Mouse (Mus musculus) lung, embryonic 16.5 days (tissue): ENCODE results near the gene Slc7a7. TPM values are rescaled to one million over a fixed set of nuclear protein-coding genes. Genes with fewer than 3 reads are reported as not detected.

Experiments used
- ATAC-seq: fragments of 200-750 bp; cut with Nextera tagmentation; 2 replicates; pipeline ENCODE4 v1.8.0; 2017; ENCODE audit warnings: low read depth, mild to moderate bottlenecking, moderate library complexity
- H3K27ac ChIP-seq: fragments of 300-500 bp; sonication (generic); 2 replicates; pipeline ENCODE4 v1.5.1; 2014; ENCODE audit warnings: mild to moderate bottlenecking, control low read depth, low read length
- H3K27me3 ChIP-seq: fragments of 300-500 bp; sonication (generic); 2 replicates; pipeline ENCODE4 v1.6.1; 2014; ENCODE audit warnings: low read depth, low read length, mixed read lengths; ENCODE audit not compliant: control insufficient read depth, insufficient read depth
- H3K36me3 ChIP-seq: fragments of 300-500 bp; sonication (generic); 2 replicates; pipeline ENCODE4 v1.6.1; 2014; ENCODE audit warnings: low read length; ENCODE audit not compliant: control insufficient read depth, insufficient read depth
- H3K4me1 ChIP-seq: fragments of 300-500 bp; sonication (generic); replicated peaks from 2 replicates; pipeline ENCODE4 v1.6.1; 2014; ENCODE audit warnings: low read length, mixed read lengths; ENCODE audit not compliant: control insufficient read depth, insufficient read depth
- H3K4me2 ChIP-seq: fragments of 300-500 bp; sonication (generic); 2 replicates; pipeline ENCODE4 v1.6.1; 2014; ENCODE audit warnings: low read depth, low read length, control low read depth
- H3K4me3 ChIP-seq: fragments of 300-500 bp; sonication (generic); 2 replicates; pipeline ENCODE4 v1.5.1; 2014; ENCODE audit warnings: mild to moderate bottlenecking, low read length, control low read depth
- H3K9ac ChIP-seq: fragments of 300-500 bp; sonication (generic); 2 replicates; pipeline ENCODE4 v1.6.1; 2014; ENCODE audit warnings: low read length, control low read depth
- H3K9me3 ChIP-seq: fragments of 300-500 bp; sonication (generic); 2 replicates; pipeline ENCODE4 v1.6.1; 2016; ENCODE audit warnings: low read length; ENCODE audit not compliant: control insufficient read depth
- WGBS: fragments of 180-500 bp; shearing (Covaris S2); extraction: QIAGEN DNeasy Blood & Tissue Kit; methylation state at CpG from one replicate; pipeline ENCODE4 v1.1.7; 2014; 5-methylcytosine and 5-hydroxymethylcytosine counted together
- polyA plus RNA-seq: library from polyadenylated mRNA; unstranded; fragments of >200 nt; fragmentation: Nextera tagmentation; extraction: Ambion mirVana; gene quantifications from 2 replicates; pipeline ENCODE4 v1.2.1, GENCODE M21; 2015

Gene Slc7a7
- polyA plus RNA-seq, 1 experiment from 2014 or later, result 14.2 TPM

DNA sequence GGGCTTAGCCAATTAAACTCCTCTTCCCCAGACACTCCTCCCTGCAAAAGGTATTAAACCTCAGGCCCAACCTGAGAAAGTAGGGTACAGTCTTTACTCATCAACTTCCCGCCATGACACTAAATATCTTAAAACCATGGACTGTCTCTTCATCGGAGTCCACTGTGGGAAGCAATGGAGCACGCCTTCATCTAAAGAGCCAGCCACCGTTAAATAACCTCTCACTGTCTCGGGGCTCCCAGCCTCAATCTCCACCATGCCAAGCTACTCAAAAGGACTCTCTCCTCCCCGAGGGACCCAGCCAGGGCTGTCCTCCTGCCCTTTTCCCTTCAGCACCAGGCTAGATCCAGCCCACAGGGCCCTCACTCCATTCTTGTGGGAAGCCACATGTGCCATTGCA lies 47.0 kb downstream of the Slc7a7 start:
- ATAC-seq, result no peak
- Histone ChIP-seq H3K36me3 (peaks cover 52% of the 10 kb centered on the region), H3K4me3 (no peak overlapping the region), H3K27me3 (no peaks in the 10 kb centered on the region), H3K9me3 (no peaks in the 10 kb centered on the region), H3K9ac (no peak overlapping the region), H3K27ac (no peak overlapping the region), H3K4me1 (no peaks in the 10 kb centered on the region), H3K4me2 (no peak overlapping the region)
- 97% methylated on average over 6 of the region's 6 CpGs for WGBS

DNA sequence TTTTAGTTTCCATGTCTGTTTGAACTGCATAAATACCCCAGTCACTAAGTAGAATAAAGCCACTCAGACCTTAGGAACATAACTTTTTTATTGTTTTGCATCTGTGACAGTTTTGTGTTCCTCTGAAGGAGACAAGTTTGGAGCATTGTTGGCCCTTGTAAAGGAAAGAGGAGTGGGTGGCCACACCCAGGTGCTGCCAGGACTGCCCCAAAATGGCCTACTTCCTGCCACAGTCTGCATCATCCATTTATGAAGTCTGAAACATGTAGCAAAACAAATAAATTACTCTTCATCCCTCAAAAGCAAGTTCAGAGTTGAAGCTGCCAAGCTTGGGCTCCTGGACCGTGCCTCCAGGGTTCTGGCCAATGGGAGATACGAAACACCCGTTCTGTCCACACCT lies 48.2 kb downstream of the Slc7a7 start:
- WGBS, result 100% methylated on average over 3 of the region's 3 CpGs
- no peak overlapping the region for H3K4me2 ChIP-seq
- no peak overlapping the region for H3K27ac ChIP-seq
- no peak overlapping the region for H3K9ac ChIP-seq
- no peaks in the 10 kb centered on the region for H3K4me1 ChIP-seq
- no peak overlapping the region for H3K4me3 ChIP-seq
- no peak for ATAC-seq
- peaks cover 56% of the 10 kb centered on the region for H3K36me3 ChIP-seq
- no peaks in the 10 kb centered on the region for H3K9me3 ChIP-seq
- H3K27me3 ChIP-seq, result no peaks in the 10 kb centered on the region

DNA sequence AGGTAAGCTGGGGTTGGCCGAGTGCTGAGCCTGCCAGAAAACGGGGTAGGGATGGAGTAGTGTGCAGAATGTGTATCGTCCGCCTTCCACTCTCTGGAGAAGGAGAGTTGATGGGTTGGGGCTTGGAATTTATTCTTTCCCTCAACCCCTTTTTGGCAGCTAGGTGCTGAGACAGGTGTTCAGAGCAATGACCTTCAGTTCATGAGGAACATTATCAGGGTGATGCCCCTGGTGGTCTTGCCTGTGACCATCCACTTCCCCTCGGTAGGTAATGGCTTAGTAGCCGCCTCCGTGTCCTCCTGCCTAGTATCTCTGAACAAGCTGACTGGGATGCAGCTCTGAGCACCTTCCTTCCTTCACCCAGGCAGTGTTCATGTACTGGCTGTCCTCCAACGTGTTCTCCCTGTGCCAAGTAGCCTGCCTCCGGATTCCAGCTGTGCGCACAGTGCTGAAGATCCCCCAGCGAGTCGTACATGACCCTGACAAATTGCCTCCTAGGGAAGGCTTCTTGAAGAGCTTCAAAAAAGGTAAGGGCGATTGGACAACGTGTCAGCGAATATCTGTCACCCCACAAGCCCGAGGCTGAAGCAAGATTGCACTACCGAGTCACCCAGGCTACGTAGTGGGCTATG lies 50.0 kb downstream of the Slc7a7 start:
- Histone ChIP-seq H3K9me3 (no peaks in the 10 kb centered on the region), H3K9ac (no peak overlapping the region), H3K36me3 (peaks cover 64% of the 10 kb centered on the region), H3K4me1 (no peaks in the 10 kb centered on the region), H3K27me3 (no peaks in the 10 kb centered on the region), H3K4me2 (no peak overlapping the region), H3K4me3 (no peak overlapping the region), H3K27ac (no peak overlapping the region)
- 78% methylated on average over 18 of the region's 18 CpGs for WGBS
- ATAC-seq, result no peak

DNA sequence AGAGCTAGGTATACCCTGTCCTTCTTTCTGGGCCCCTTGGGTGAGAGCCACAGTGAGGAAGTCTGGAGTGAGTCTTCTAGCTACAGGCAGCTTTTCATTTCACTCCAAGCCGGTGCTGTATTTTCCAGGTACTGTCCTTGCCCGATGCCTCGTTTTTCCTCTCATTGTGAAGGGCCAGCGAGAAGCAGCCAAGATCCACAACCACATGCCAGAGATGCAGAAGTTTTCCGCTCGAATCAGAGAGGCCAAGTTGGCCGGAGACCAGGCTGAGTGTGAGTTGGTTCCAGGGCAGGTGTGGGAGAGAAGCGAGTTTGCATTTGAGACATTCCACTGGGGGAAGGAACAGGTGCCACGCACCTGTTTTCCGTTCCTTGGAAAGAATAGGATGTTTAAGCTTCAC lies 51.0 kb downstream of the Slc7a7 start:
- H3K4me2 ChIP-seq, result no peak overlapping the region
- H3K9ac ChIP-seq, result no peak overlapping the region
- no peaks in the 10 kb centered on the region for H3K9me3 ChIP-seq
- no peak for ATAC-seq
- no peaks in the 10 kb centered on the region for H3K27me3 ChIP-seq
- H3K27ac ChIP-seq, result no peak overlapping the region
- peaks cover 61% of the 10 kb centered on the region for H3K36me3 ChIP-seq
- no peak overlapping the region for H3K4me3 ChIP-seq
- 90% methylated on average over 10 of the region's 10 CpGs for WGBS
- peaks cover 10% of the 10 kb centered on the region for H3K4me1 ChIP-seq

DNA sequence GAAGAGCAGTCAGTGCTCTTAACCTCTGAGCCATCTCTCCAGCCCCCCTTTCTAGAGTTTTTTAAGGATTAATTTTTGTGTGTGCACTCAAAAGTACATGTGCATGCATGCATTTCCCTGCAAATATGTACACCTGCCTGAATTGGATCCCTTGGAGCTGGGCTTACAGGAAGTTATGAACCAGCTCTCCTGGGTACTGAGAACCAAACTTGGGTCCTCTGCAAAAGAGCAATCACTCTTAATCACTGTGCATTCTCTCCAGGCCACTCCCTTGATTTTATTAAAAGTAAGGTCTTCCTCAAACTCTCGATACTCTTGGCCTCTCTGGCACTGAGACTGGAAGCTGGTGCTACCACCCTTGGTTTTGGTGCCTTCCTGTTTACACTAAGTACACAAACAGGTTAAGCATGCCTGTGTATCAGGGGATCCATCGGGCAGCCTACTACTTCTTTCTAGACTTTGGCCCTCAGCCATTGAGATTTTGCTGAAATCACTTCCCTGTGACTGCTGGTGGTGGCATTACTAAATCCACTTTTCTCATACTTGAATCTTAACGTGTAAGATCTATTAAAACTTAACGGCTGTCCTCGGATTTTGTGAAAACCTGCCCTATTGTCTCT lies 52.4 kb downstream of the Slc7a7 start:
- Histone ChIP-seq H3K36me3 (peaks cover 50% of the 10 kb centered on the region), H3K4me2 (no peak overlapping the region), H3K4me1 (peaks cover 11% of the 10 kb centered on the region), H3K27ac (no peak overlapping the region), H3K9me3 (no peaks in the 10 kb centered on the region), H3K9ac (no peak overlapping the region), H3K27me3 (no peaks in the 10 kb centered on the region), H3K4me3 (no peak overlapping the region)
- 74% methylated on average over 5 of the region's 5 CpGs for WGBS
- no peak for ATAC-seq

DNA sequence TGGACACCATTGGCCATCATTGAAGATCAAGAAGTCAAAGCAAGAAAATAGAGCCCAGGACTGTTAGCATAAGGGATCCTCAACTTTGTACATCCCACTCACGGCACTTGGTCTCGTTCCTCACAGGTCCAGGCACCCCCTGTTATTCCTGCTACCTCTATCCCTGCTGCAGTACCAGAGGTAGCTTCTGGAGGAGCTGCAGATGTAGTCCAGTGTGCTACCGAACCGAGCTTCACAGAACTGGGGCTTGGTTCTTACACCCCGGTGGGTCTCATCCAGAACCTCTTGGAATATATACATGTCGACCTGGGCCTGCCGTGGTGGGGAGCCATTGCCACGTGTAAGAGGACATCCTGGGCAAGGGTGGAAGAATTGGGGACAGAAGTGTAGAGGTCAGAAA lies 54.4 kb downstream of the Slc7a7 start:
- Histone ChIP-seq H3K9me3 (no peaks in the 10 kb centered on the region), H3K27ac (no peak overlapping the region), H3K4me1 (peaks cover 11% of the 10 kb centered on the region), H3K27me3 (no peaks in the 10 kb centered on the region), H3K36me3 (peaks cover 31% of the 10 kb centered on the region), H3K4me3 (no peak overlapping the region), H3K9ac (no peak overlapping the region), H3K4me2 (no peak overlapping the region)
- ATAC-seq, result no peak
- WGBS, result 94% methylated on average over 8 of the region's 8 CpGs

DNA sequence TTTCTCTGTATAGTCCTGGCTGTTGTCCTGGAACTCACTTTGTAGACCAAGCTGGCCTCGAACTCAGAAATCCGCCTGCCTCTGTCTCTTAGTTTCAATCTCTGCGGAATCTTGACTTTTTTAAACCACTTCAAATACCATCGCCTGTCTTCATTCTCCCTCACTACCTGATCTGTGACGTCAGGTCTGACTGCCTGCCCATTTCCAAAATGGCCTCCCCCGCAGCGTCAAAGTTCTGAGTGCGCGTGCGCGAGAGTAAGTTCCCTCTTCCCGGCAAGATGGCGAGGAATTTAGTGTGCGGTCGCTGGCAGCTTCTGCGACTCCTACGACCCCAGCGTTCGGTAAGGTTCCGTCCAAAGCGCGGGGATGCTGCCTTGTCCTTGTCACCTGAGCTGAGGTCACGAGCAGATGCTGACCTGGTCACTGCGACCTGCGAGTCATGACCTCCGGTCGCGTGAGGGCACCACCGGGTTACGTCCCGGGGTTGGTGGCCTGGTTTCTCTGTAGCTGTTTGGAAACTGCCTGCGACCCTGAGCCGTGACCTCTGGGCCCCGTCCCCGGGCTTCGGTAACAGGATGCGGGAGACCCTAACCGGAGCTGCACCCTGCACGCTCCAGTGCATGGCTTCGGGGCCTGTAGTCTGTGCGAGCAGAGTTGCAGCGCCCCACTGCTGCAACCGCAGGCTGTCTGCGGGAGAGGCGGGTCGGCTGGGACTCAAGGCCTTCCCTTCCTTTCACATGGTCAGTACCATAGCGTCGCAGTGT lies 56.8 kb downstream of the Slc7a7 start, which contains the start of gene Oxa1l:
Gene Oxa1l, plus strand, starts transcription at position 258 of the 764 bp plus-strand sequence.
- H3K4me2 ChIP-seq, result peak within 1 kb of the TSS; percentile 83
- peak within 1 kb of the TSS; percentile 70 for H3K4me3 ChIP-seq
- ATAC-seq, result peak; percentile 93
- H3K27ac ChIP-seq, result peak within 1 kb of the TSS; percentile 62
- no peaks in the 10 kb centered on the region for H3K27me3 ChIP-seq
- H3K36me3 ChIP-seq, result peaks cover 12% of the 10 kb centered on the region; the same call in 1 of the 2 replicates
- no peaks in the 10 kb centered on the region for H3K9me3 ChIP-seq
- under 1% methylated on average over 48 of the region's 48 CpGs for WGBS
- H3K4me1 ChIP-seq, result peaks cover 11% of the 10 kb centered on the region
- H3K9ac ChIP-seq, result peak within 1 kb of the TSS; percentile 85

DNA sequence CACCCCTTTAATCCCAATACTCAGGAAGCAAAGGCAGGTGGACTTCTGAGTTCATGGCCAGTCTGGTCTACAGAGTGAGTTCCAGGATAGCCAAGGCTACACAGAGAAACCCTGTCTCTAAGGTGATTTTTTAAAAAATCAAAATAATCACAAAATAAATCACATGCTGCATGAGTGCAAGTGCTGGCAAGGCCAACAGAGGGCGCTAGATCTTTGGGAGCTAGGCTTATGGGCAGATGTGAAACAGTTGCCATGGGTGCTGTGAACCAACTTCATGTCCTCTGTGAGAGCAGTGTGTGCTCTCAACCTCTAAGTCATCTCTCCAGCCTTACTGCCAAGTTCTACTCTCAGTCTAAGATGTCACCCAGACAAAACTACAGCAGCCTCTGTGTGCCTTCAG lies 63.2 kb downstream of the Slc7a7 start:
- Histone ChIP-seq H3K4me2 (no peak overlapping the region), H3K4me3 (no peak overlapping the region), H3K27ac (no peak overlapping the region), H3K36me3 (no peaks in the 10 kb centered on the region), H3K9me3 (no peaks in the 10 kb centered on the region), H3K27me3 (no peaks in the 10 kb centered on the region), H3K4me1 (no peaks in the 10 kb centered on the region), H3K9ac (no peak overlapping the region)
- no peak for ATAC-seq
- 43% methylated on average over 1 of the region's 1 CpGs for WGBS

DNA sequence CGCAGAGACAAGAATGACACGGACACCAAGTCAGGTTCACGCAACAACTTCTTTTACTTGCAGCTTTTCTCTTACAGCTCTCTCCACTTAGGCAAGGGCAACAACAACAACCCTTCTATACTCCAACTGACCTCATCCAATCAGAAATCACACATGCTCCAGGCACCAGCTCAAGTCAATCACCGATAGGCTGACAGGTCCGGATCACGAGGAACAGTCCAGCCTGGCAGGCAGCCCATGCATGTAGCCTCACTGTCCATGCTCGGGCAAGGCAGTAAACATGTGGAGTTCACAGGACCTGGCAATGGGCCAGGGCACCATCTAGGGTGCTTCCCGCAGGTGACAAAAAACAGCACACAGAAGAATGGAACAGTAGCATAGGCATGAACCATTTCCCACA lies 65.3 kb downstream of the Slc7a7 start:
- no peak overlapping the region for H3K27ac ChIP-seq
- H3K9me3 ChIP-seq, result no peaks in the 10 kb centered on the region
- ATAC-seq, result no peak
- no peaks in the 10 kb centered on the region for H3K36me3 ChIP-seq
- H3K9ac ChIP-seq, result no peak overlapping the region
- WGBS, result 73% methylated on average over 8 of the region's 8 CpGs
- H3K4me1 ChIP-seq, result no peaks in the 10 kb centered on the region
- H3K4me3 ChIP-seq, result no peak overlapping the region
- no peak overlapping the region for H3K4me2 ChIP-seq
- H3K27me3 ChIP-seq, result no peaks in the 10 kb centered on the region
